Mouse (Mus musculus) embryo, embryonic 11 days (tissue): ENCODE results near the gene Lpcat1.

Experiments
- DNase-seq: peaks from one replicate; pipeline ENCODE4 v3.0.0-alpha.2; 2015

Gene Lpcat1

DNA sequence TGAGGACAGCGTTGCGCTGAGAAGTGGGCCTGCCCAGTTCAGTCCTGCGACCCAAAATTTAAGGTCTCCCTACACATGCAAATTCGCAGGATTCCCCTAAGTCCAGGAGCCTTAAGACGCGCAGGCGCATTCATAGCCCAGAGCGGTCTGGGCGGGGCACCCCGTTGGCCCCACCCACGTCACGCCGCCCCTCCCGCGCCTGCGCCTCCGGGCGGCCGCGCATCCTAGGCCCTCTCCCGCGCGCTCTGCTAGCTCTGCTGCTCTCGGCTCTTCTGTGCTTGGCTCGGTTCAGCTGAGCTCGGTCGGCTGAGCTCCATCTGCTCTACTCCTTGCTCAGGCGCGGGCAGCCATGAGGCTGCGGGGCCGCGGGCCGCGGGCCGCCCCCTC, at the start of gene Lpcat1:
Lpcat1 (plus strand) TSS at position 164 of the 387 bp plus-strand sequence.
- peak; percentile 96 for DNase-seq

DNA sequence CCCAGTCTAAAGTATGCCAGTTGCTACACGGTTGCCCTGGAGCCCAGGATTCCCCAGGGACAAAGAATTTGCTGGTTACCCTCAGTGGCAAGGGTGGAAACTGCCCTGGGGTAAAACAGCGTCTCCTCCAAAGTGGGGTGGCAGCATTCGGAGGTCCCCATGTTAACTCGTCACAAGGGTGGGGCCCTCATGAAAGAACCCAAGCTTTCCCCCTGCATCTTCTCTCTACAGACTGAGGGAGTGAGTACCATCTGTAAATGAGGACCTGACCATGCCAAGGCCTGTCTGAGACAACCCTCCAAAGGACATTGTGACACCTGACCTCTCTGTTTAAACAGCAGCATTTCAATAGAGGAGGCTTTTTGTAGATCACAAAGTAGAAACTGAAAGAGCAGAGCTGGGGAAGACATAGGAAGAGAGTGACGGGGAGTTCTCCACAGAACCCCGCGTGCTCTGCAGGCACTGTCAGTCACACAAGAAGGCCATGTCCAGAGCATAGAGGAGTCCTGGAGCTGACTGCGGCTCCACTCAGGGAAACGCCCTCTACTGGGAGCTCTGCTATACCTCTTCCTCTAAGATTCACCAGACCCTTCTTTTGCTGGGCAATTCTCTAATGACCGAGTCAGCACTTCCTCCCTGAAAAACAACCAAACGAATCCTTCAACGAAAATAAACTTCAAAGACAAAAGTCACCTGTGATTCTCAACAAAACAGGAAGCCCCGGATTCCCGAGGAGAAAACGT, 49.3 kb upstream of the Lpcat1 start:
- peak; percentile 65 for DNase-seq

DNA sequence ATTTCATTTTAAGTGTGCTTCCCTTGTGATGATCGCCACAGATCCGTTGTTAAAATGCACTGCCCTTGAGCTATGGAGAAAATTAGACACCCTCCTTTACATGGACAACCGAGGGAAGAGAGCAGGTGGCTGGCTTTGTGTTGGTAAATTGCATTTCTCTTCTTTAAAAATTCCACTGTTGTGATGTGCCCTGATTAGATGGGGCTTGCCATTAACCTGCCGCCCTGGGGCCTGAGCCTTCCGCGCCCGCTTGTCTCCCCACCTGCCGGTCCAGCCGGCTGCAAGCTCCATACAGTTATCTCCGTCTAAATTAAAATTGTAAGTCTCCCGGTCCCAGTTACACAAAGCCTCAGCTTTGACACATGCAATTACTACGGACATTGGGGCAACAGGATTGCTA, 48.7 kb upstream of the Lpcat1 start:
- no peak for DNase-seq

DNA sequence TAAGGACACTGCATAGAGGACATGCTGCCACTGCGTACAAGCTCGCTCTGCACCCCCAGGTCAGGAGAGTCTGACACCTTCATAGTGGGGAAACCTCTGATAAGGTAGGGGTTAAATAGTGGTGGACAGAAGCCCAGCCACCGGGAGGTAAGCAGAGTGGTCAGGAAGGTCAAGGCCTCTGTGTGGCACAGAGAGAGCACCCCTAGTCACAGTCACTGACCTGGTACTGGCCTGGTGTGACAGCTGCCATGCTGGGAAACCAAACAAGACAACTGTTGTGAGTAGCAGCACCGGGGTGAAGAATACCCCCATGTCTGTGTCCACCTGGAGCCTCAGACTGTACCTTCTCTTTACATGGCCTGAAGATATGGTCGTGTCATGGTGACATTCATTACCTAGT, 47.8 kb upstream of the Lpcat1 start:
- DNase-seq, result no peak

DNA sequence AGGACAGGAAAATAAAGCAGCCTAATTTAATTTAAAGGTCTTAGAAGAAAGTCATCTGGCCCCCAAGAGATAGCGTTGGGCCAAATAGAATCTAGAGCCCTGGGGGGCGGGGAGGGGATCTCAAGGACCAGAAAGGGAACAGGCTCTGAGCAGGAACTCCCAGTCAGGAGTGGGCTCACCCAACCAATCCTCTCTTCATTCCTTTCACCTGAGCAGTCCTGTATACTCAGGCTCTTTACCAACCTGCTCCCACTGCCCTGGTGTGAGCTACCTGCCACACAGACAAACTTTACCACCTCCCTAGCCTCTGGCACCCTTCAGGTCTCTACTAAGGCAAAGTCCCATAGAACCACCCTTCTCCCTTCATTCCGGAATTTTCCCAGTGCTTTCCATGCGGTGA, 44.0 kb upstream of the Lpcat1 start:
- DNase-seq, result no peak

DNA sequence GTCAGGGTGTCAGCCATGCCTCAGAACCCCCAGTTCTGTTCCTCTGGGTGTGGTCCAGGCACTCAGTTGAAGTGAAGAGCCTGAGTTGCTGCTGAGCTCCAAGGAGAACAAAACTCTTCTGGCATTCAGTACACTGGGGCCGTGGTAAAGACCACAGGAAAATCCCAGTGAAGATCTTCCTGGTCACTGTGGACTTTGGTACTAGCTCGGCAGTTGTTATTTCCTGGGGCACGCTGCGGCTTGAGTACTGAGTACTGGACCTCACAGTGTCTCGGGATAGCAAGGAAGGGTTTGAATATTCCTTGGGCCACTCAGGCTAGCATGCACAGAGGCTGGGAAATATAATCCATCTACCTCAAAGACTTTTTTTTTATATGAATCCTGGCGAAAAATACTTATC, 42.0 kb upstream of the Lpcat1 start:
- no peak for DNase-seq

DNA sequence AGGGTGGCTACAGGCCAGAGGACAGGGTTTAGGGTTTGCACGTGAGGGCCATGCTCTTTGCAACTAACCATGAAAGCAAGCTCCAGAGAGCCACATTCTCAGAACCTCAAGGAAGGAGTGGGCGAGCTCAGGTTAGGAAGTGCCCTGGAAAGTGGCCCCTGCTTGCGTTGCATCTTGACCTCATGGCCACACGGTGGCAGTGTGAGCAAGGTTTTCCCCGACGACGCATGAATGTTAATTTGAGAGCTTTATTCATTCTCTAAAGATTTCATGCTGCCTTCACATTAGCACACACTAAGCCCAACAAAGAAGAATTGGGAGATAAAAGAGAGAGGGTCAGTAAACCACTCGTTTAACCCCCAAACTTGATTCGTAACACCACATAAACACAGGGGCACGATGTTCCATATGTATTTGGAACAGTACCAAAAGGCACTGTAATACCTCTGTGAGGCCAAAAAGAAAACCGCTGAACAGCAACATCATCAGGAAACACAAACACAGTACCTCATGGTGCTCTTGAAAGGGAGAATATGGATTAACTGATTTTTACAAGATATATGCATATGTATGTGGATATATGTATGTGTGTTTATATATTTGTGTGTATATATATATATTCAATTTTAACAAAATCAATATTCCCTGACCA, 41.0 kb upstream of the Lpcat1 start:
- peak; percentile 80 for DNase-seq

DNA sequence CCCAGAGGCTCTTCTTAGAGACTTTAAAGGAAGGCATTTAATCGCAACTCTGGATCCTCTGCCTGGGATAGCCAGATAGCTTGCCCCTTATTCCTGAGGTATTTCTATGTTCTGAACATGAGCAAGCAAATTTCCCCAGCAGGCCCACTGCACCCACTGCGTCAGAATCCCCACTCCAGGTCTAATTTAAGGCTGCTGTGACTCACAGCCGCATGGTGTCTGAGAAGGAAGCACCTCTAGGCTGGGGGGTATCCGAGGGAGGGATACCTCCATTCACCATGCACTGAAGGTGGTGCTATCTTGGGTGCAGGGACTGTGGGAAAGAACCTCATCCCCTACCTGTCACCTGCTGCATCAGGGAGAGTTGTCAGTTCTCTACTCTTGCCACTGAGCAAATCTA, 40.4 kb upstream of the Lpcat1 start:
- no peak for DNase-seq

DNA sequence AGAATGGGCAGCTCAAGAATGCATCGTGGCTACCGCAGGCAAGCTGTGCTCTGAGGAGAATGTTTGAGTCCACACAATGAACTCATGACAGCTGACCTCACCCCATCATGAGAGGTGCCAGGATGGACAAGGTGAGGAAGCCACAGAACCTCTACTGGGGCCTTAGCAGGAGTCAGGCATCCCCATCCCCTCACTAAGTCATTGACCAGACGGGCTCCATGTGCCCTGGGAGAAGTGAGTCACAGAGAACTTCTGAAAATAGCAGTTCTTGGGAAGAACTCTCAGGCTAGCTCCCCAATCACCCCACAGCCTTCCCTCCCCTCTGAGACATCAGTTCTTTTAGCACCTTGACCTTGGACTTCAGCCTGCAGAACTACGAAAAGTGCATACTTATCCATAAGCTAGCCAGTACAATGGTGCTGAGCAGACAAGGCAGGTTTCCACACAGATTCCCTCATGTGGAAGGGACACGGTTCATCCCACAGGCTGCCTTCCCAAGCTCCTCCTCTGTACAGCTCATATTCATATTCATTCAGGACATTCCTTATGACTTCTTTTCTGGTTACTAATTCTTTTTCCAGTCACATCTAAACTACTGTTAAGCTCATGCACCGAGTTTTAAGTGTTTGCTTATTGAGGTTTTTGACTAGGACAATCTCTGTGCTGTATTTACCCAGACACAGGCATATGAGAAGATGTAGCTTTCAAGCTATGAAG, 37.2 kb upstream of the Lpcat1 start:
- no peak for DNase-seq

DNA sequence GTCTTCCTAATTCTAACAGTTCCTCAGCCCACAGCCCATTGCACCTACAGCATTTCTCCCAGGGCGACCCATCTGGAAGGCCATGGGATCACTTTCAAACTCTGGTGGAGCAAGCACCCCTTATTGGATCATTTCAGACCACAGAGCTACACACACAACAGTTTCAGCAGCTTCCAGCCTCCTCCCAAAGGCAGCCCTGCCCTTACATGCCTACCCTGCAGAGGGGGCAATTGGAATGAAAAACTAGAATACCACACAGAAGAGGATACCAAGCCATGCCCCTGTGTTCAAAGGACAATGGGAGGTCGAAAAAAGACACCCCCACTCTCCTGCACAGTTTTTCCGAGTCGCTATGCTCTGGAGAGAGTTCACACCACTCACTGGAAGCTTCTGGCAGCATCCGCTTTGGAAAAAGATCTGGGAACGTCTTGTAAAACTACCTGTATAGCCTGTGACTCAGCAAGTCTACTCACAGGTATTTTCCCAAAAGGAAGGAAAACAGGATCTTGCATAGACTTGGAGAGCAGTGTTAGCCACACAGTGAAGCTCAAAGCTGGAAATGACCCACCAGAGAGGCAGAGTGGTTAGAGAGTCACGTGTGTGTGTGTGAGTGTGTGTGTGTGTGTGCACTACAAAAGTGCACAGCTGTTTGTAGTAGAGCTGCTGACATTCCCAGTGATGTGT, 34.4 kb upstream of the Lpcat1 start:
- no peak for DNase-seq

DNA sequence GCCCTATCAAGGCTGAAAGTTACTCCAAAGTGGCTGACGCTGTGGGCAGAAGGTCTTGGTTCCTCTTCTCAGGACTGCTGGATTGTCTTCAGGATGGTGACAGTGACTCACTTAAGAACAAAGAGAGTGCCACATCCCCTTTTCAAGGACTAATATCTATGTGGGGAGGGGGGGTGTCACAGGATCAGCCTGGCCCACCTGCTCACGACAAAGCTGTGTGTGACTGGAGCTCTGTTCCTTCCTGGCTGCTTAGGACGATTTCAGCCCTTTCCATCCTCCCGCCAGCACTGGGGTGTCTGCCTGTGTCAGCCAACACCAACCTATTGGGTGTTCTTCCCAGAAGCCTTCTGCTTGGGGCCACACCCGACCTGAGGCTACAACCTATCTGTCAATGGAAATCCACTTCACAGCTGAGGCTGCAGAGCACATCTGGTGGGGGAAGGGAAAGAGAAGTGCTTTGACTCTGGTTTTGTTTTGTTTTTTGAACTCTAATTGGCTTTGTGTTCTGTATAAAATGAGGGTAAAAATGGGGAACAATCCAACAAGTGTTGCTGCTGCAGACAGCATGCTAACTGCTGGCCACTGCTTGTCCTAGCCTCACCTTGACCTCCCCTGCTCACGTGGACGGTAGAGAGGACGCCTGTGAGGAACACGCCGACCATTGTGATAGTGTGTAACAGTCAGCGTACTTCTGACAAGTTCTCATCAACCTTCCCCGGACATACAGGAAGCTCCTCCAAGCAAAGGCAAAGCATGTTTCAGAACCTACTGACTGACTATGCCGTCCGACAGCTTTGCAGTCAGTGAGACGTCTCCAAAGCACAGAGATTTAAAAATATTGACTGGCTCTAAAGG, 33.1 kb upstream of the Lpcat1 start:
- DNase-seq, result no peak

DNA sequence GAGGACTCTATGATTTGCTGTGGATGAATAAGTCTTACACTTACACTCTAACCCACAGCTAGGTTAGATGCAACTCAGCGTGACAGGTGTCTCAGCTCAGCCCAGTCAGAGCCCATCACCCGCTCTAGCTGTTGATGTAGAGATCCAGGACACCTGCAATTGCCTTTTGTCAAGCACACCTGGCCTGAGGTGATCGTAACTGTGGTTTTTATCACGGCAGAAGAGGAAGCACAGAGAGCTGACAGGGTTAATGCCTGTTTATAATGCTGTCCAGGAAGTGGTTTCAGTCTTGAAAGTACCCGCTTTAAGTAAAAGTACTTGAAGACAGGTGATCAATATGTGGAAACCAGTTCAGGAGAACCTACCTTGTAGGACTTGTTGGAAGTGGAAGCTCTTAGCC, 32.3 kb upstream of the Lpcat1 start:
- DNase-seq, result no peak

DNA sequence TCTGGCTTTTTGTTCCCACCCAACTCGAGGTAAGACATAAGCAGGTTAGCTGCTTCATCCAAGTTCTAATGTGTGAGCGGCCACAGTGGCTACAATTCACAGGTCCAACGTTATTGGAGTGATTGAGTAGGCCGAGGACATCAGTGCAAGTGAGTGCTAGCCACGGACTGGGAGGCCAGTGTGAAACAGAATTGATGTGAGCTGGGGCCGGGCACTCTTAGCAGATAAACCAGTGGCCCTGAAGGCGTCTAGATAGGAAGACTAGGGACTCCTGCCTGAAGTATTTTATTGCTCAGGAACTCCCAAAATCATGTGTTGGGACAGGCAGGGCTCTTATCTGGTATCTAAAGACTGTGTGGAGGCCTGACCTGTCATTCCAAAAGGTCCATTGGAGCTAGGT, 31.3 kb upstream of the Lpcat1 start:
- no peak for DNase-seq

DNA sequence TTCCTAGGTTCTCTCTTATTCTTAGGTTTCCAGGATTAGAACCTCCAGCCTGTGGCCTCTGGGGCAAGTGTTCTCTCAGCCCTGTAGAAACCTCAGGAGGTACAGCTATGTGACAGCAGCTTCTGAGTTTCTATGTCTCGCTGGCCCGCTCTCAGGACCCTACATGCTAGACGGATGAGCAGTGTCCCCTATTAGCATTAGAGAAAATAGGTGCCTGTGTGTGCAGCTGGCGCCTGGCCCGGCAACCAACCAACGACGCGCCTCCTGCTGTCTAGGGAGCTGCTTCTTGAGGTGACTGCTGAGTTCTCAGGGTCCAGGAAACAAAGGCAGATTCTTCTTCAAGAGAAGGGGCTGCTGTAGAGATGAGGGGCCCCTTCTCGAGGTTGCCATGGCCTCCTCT, 27.9 kb upstream of the Lpcat1 start:
- DNase-seq, result no peak

DNA sequence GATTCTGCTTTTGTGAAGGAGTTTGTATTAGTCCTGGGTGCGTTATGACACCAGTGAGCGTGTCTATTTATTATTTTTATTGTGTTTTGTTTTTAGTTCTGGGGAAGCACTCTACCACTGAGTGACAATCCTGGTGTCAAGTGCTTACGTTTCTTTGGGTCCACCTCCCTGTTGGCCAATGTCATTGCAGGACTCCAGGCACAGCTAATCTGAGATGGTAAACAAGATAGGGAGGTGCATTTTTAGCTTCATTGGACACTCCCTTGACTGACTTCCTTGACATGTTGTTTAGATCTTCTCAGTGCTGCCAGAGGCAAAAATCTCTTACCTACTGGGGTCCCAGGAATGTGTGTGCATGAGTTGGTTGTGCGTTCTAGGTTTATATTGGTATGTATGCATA, 26.0 kb upstream of the Lpcat1 start:
- no peak for DNase-seq

DNA sequence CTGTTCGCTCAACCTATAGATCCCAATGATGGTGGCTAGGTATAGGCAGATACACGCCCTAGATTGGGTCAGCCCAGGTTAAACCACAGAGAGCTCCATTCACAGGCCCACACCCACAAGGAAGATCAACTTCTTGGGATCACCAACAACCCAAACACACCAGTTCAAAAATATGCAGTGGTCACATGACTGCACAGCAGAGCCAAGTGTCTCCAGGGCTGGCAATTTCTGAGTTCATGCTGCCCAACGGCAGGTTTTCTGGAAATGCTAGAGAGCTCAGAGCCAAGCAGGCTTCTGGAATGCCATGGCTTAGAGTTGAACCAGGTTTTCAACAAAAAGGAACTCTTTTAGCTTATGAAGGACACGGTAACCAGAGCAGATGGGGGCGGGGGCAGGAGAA, 25.3 kb upstream of the Lpcat1 start:
- no peak for DNase-seq

DNA sequence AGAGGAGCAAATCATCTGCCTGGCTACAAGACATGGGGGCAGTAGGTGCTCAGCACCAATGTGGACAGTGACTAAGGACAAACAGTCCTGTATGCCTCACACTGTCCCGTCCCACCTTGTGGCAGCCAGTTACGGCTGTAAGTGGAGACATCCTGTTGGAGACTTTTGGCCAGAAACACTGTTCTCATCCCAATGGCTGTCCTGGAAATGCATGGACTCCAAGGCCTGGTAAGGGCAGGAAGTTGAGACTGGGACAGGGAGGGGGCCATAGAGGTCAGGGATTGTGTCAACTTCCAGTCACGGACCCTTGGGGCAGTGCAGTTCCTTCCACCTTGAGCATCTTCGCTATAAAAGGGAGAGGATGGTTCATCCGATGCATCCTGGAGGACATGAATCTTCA, 24.6 kb upstream of the Lpcat1 start:
- DNase-seq, result no peak

DNA sequence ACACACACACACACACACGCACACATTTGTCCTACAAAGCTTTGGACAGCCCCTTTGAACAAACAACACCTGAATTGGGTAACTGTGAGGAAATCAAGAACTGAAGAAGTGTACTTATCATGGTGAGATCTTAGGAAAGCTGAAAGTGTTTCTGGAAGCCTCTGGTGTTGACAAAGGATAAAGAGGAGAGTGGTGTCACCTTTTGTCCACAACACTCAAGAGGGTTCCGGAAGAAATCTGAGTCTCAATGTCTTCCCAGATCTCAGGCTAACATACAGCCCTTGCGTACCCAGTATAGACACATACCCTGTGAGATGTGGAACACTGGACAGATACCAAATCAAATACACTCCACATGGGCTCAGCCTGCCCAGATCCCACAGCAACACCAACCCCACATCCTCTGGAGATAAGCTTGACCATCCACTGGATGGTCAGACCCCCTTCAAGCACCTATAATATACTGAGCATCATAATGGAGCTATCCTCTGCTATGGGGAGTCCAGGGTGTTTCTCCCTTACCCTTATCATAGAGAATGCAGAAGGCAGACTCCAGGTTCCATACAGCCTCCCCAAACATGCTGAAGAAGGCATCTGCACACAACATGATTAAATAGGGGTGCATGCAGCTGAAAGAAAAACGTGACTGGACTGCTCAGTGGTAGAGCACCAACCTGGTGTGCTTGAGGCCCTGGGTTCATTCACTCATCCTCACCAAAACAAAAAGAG, 23.7 kb upstream of the Lpcat1 start:
- no peak for DNase-seq

DNA sequence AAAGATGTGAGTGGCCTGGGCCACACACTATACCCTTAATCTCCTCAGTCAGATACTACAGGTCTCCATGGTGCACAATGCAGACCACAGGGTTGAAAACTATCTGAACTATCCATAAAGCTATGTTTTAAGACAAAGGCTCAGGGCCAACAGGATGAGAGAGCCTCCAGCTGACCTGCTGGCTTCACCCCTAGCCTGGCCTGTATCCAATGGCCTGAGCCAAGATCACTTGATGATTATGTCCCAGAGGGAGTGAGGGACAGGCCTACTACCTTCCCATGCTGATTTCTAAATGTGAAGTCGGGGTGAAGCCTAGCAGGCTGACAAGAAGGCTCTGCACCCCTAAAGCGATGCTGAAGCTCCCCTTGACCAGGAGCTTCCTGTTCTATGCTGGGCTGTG, 21.9 kb upstream of the Lpcat1 start:
- DNase-seq, result no peak

DNA sequence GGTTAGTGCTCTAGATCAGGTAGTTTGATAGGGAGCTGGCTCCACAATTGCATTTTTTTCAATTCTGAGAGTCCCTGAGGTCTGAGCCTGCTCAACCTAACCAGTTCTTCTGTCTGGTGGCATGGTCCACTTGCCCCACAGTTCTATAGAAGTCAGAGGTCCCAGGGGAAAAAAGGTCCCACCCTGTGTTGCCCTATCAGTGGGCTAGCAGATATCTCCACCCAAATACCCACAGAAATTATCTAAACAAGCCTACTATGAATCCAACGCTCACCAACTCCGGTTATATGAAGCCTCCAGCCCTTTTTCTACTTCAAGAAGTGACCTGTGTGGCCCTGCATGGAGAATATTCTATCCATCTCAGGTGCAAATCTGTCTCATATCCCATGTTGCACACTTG, 20.9 kb upstream of the Lpcat1 start:
- DNase-seq, result no peak

DNA sequence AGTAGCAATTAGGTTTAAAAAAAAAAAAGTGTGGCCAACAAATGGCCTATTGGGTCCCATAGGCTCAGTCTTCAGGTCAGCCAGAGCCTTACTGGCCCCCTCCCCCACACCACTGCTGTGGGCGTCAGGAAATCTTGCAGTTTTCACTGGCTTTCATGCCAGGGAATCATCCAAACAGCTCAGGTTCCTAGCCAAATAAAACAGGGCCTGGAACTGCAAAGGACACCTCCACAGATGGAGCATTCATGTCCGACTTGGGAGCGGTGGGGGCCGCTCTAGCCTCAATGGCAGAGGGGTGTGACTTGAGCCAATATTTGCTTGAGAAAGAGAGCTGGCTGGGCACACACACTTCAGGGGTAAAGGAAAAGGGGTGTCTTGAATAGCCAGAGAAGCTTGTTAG, 20.5 kb upstream of the Lpcat1 start:
- DNase-seq, result peak; percentile 21

DNA sequence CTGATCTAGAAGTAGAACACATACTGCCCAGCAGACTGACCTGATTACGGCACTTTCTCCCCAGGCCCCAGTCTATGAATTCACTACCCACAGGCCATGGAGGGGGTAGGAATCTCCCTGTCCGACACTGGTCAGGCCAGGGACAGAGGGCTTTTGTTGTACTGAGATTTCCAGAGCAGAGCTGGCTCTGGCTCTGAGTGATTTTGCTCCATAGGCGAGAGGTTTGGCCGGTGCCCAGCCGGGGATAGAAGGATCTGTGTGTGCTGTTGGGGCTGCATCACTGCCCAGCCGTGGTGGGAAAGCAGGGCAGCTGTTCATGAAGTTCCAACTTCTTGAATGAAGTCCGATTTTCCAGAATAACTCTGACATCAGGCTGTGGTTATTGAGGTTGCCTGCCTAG, 20.1 kb upstream of the Lpcat1 start:
- DNase-seq, result peak; percentile 19
